Mouse (Mus musculus): Measurements from ENCODE around the gene Prkacb.

The Prkacb gene

GRCm38 (mm10) chr3:146812901-146813393 is at the start of gene Prkacb:
TSS of gene Prkacb (minus strand) at chr3:146812990.
- peak; percentile 94 to 97 for DNase-seq

GRCm38 (mm10) chr3:146860308-146860707 is 47.5 kb upstream of the Prkacb start:
- DNase-seq, result no peak

GRCm38 (mm10) chr3:146857373-146857772 is 44.6 kb upstream of the Prkacb start:
- DNase-seq, result no peak

- no peak for DNase-seq
These were observed 41.8 kb upstream of the Prkacb start for GRCm38 (mm10) chr3:146854473-146855087.

GRCm38 (mm10) chr3:146851966-146852891 is 39.4 kb upstream of the Prkacb start, which contains the start of gene Ttll7:
TSS of gene Ttll7 (plus strand) at chr3:146852367.
- DNase-seq, result peak; percentile 85 to 86

GRCm38 (mm10) chr3:146849360-146849759 is 36.6 kb upstream of the Prkacb start:
- no peak for DNase-seq

GRCm38 (mm10) chr3:146848112-146848511 is 35.3 kb upstream of the Prkacb start:
- no peak for DNase-seq

GRCm38 (mm10) chr3:146846237-146846636 is 33.4 kb upstream of the Prkacb start:
- no peak for DNase-seq

- no peak for DNase-seq
These were observed 30.7 kb upstream of the Prkacb start for GRCm38 (mm10) chr3:146843470-146843869.

GRCm38 (mm10) chr3:146842766-146843165 is 30.0 kb upstream of the Prkacb start:
- no peak for DNase-seq

GRCm38 (mm10) chr3:146820718-146821117 is 7.9 kb upstream of the Prkacb start:
- no peak for DNase-seq

GRCm38 (mm10) chr3:146813624-146814023 is 834 bp upstream of the Prkacb start:
- DNase-seq, result no peak

GRCm38 (mm10) chr3:146812041-146812878 is 530 bp downstream of the Prkacb start:
- DNase-seq, result peak in 1 of 2 experiments; percentile 77

- DNase-seq, result no peak
These were observed 19.1 kb downstream of the Prkacb start for GRCm38 (mm10) chr3:146793554-146794257.

- DNase-seq, result peak in 1 of 2 experiments; percentile 28
These were observed 20.5 kb downstream of the Prkacb start for GRCm38 (mm10) chr3:146792144-146792748.

- DNase-seq, result no peak
These were observed 28.6 kb downstream of the Prkacb start for GRCm38 (mm10) chr3:146784233-146784632.

- DNase-seq, result peak in 1 of 2 experiments; percentile 22
These were observed 29.1 kb downstream of the Prkacb start for GRCm38 (mm10) chr3:146783645-146784225.

- no peak for DNase-seq
These were observed 30.2 kb downstream of the Prkacb start for GRCm38 (mm10) chr3:146782548-146782947.

- no peak for DNase-seq
These were observed 31.7 kb downstream of the Prkacb start for GRCm38 (mm10) chr3:146781131-146781530.

GRCm38 (mm10) chr3:146780241-146780640 is 32.5 kb downstream of the Prkacb start:
- peak in 1 of 2 experiments; percentile 45 for DNase-seq

GRCm38 (mm10) chr3:146778913-146779312 is 33.9 kb downstream of the Prkacb start:
- no peak for DNase-seq

Data from cerebellum, postnatal 14 days (tissue).